Mouse (Mus musculus): ENCODE results near the gene Rps19.

- TF ChIP-seq MAFK (IDR thresholded peaks at IDR 0.05; ENCODE audit: insufficient read depth, low read depth, low read length) = no peak
- TF ChIP-seq CHD2 (IDR thresholded peaks at IDR 0.05; ENCODE audit: low read depth, low read length) = no peak
Observed at GRCm38 (mm10) chr7:24859234-24859633, 24.9 kb upstream of the Rps19 start.

All from ES-E14 (cell line).